Mouse (Mus musculus) kidney, postnatal 36 days (tissue): ENCODE results near the gene Duxf3.
"Not testable (repeated sequence)": the region's sequence is repeated elsewhere in the genome, so short reads cannot be mapped to it uniquely, and the experiment has no call there.

Experiments
- DNase-seq, 2 experiments: peaks; one replicate each; pipeline ENCODE4 v3.0.0; 2021 to 2022; ENCODE audit warnings: mixed read lengths in 2 of 2

Gene Duxf3

GRCm38 (mm10) chr10:58232641-58232969 lies at the start of gene Duxf3:
Duxf3 (minus strand) TSS chr10:58232675.
- not testable (repeated sequence) for DNase-seq

- DNase-seq = no peak
Measured at GRCm38 (mm10) chr10:58282238-58282637, 49.8 kb upstream of the Duxf3 start.

DNA sequence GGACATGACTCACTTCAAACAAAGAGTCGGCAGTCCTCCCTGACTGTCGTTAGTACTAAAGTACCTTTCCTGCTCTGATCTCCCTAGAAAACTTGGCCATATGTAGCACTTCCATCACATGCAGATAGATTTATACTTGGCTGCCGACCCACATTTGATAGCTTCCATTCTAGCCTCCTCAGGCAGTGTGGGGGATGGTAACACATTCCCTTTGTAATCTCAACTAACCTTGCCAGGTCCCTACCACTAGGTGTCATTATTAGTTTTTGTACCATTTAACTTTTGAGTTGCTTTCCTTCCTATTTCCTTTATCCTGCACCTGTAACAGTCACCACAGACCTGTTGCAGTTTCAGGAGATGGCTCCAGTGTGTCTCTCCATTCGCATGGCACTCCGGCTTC lies 26.0 kb upstream of the Duxf3 start:
- DNase-seq = peak in 1 of 2 experiments; percentile 8

DNA sequence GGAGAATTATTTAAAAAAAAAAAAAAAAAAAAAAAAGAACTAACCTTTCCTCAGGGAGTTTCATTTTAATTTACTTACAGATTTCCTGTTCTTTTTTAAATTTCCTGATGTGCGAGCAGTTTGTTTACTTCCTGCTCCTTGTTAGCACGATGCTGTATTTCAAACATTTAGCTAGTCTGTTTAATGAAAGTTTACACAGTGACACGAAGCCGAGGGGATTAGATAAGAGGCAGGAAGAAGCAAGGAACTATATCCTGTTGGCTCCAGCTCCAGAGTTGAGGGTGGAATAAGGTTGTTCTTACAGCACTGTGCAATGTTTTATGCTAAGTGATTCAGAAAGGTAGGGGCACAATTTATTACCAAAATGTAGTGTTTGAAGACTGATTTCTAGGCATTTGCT lies 23.5 kb upstream of the Duxf3 start:
- peak in 1 of 2 experiments; percentile 16 for DNase-seq

DNA sequence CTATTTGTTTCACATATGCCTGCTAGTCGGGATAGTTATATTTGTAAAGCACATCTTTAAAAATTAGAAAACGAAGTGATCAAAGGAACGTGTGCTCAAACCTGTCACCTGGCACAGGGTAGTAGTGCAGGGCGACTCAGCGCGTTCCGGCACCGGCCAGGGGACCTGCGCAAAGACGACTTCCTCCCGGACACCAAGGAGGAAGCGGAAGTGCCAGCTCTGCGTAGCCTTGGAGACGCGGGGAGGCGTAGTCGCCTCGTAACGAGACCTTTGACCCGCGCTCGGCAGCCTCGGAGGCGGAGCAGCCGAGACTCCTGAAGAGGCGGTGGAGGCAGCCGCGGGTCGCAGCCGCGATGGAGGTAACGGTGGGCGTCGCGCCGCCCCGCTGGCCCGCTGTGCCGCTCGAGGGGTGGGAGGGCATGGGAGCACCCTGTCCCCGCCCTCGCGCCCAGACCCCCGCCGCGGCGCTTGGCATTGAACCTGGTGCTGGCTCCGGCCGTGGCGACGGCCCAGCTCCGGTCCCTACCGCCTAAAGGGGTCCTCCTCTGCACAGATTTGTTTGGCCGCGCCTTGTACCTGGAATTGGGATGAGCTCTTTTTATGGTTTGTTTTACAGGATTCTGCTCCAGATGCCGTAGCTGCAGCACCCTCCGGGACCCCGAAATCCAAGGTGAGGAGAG lies 22.9 kb upstream of the Duxf3 start, which contains the start of gene Gcc2:
Gcc2 (plus strand) TSS at position 285 of the 680 bp plus-strand sequence.
- peak; percentile 96 to 97 for DNase-seq

- no peak for DNase-seq
Measured at GRCm38 (mm10) chr10:58254635-58255175, 22.2 kb upstream of the Duxf3 start.

- peak in 1 of 2 experiments; percentile 19 for DNase-seq
Measured at GRCm38 (mm10) chr10:58249535-58249934, 17.1 kb upstream of the Duxf3 start.

- peak in 1 of 2 experiments; percentile 37 for DNase-seq
Measured at GRCm38 (mm10) chr10:58238984-58239740, 6.7 kb upstream of the Duxf3 start.

DNA sequence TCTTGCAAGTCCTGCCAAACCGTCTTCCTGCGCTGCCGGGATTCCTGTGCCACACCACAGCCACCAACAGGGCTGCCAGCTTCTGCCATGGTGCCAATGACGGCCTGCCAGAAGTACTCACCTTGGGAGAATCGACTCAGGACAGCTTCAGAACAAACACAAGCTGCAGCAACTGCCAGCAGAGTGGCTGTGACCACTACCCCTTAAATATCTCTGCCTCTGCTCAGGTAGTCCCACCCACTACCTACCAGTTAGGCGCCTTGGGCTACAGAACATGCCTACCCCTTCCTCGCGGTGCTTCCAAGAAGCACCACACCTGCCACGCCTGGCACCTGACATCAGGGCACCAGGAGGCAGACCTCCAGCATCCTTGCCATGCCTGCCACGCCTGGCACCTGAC lies 4.1 kb upstream of the Duxf3 start, which contains the start of gene Gm4981:
Gm4981 (minus strand) TSS at position 89 of the 400 bp plus-strand sequence.
- no peak for DNase-seq

DNA sequence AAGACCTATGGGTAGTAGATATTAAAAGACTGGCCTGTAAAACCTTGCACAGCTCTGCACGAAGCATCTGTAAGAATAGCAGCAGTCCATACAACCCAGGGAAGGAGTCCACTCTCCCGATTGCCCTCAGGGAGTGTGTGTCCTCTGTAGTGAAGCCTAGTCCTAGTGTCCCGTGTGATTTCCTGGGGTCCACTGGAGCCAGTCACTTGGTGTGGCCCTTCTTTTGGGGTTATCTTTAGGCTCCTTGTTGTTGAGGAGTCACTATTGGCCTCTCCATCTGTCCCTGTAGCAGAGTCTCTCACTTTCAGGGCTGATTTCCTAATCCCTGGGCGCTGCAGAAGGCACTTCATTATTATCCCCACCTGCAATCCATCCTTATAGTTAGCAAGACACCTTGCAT lies 2.5 kb upstream of the Duxf3 start:
- DNase-seq = not testable (repeated sequence)

GRCm38 (mm10) chr10:58233740-58234121 lies 1.3 kb upstream of the Duxf3 start:
- DNase-seq = not testable (repeated sequence)

DNA sequence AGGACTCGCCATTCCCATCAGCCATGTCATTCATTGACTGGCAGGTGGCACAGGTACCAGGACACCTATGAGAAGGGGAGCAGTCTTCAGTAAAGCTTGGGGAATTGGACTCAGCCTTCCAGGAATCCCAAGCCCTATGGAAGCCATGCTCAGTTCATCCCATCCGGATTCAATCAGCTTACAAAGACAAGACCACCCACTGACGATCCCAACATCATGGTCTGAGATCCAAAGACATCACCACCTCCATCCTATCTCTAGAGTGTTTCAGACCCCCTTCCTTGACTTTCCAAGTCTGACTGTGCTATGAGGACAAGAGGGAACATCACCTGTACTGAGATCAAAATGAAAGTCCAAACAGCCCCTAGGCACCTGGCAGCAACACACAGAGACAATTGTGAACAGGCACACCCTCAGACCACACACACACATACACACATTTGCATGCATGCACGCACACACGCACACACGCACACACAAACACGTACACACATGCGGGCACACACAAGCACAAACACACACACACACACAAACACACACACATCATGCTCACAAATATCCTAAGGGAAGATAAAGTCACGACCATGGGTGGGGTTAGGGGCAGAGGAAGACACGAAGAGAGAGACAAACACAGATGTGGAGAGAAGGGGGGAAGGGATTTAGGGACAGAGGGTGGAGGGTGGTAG lies 722 bp upstream of the Duxf3 start:
- not testable (repeated sequence) for DNase-seq

DNA sequence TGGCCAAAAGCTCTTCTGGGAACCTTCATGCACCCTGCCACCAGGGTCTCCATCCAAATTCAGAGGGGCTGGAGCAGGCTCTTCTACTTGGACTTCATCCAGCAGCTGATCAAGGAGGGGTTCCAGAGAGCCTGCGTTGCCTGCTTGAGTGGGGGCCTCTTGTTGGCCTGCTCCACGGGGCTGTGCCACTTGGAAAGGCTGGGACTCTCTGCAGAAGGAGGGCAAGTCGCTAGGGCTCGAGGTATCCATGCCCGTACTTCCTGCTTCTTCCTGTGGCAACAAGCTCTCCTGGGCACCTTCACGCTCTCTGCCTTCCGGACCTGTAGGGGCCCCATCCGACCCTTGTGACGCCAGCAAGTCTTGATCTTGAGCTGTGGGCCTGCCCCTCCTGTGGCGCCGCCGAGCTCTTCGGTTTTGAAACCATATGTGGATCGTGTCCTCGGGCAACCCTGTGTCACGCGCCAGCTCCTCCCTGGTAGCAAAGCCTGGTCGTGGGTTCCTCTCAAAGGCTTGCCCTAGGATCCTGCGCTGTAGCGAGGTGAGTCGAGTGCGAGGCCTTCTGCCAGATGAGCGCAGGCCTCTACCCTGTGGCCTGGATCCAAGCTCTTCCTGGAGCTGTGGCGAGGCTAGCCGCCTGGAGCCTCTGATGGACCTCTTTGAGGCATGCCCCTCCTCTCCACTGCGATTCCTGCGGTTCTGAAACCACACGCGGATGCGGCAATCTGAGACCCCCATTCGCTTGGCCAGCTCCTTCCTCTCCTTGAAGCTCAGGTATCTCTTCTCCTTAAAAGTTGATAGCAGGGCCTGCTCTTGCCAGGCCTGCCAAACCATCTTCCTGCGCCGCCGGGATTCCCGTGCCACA lies 465 bp downstream of the Duxf3 start:
- DNase-seq = peak; percentile 52 to 54

DNA sequence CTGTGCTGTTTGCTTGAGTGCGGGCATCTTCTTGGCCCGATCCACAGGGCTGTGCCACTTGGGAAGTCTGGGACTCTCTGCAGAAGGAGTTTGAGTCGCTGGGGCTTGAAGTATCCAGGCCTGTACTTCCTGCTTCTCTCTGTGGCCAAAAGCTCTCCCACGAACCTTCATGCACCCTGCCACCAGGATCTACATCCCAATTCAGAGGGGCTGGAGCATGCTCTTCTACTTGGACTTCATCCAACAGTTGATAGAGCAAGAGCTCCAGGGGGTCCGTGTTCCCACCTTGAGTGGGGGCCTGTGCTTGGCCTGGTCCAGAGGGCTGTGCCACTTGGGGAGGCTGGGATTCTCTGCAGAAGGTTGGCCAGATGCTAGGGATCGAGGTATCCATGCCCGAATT lies 1.4 kb downstream of the Duxf3 start:
- DNase-seq = not testable (repeated sequence)

DNA sequence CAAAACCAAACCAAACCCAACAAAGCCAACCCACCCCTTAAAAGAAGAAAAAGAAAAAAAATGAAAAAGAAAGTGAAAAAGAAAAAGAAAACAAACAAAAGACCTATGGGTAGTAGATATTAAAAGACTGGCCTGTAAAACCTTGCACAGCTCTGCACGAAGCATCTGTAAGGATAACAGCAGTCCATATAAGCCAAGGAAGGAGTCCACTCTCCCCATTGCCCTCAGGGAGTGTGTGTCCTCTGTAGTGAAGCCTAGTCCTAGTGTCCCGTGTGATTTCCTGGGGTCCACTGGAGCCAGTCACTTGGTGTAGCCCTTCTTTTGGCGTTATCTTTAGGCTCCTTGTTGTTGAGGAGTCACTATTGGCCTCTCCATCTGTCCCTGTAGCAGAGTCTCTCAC lies 2.5 kb downstream of the Duxf3 start:
- DNase-seq = not testable (repeated sequence)

GRCm38 (mm10) chr10:58227798-58228197 lies 4.7 kb downstream of the Duxf3 start:
- DNase-seq = not testable (repeated sequence)

DNA sequence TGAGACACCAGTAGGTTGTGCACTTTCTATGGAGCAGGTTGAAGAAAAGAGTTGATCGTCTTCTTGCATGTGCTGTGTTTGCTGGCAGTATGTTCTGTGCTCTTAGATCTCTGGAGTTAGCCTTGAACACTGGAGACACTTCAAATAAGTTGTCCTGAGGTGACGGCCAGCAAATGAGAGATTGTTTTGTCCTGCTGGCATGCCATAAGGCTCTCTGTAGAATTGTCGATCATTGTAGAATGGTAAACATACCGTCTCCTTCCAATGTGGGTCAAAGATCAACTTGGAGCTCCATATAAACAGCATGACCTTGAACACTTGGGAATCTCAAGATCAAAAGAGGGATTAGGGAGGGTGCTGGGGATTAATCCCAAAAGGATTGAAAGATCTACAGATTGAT lies 6.1 kb downstream of the Duxf3 start:
- DNase-seq = not testable (repeated sequence)

- DNase-seq = not testable (repeated sequence)
Measured at GRCm38 (mm10) chr10:58224827-58225785, 7.4 kb downstream of the Duxf3 start, which contains the start of gene AW822073. AW822073 (minus strand) TSS chr10:58224930.

DNA sequence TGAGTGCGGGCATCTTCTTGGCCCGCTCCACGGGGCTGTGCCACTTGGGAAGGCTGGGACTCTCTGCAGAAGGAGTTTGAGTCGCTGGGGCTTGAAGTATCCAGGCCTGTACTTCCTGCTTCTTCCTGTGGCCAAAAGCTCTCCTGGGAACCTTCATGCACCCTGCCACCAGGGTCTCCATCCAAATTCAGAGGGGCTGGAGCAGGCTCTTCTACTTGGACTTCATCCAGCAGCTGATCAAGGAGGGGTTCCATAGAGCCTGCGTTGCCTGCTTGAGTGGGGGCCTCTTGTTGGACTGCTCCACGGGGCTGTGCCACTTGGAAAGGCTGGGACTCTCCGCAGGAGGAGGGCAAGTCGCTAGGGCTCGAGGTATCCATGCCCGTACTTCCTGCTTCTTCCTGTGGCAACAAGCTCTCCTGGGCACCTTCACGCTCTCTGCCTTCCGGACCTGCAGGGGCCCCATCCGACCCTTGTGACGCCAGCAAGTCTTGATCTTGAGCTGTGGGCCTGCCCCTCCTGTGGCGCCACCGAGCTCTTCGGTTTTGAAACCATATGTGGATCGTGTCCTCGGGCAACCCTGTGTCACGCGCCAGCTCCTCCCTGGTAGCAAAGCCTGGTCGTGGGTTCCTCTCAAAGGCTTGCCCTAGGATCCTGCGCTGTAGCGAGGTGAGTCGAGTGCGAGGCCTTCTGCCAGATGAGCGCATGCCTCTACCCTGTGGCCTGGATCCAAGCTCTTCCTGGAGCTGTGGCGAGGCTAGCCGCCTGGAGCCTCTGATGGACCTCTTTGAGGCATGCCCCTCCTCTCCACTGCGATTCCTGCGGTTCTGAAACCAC lies 8.3 kb downstream of the Duxf3 start:
- peak in 1 of 2 experiments; percentile 55 for DNase-seq

DNA sequence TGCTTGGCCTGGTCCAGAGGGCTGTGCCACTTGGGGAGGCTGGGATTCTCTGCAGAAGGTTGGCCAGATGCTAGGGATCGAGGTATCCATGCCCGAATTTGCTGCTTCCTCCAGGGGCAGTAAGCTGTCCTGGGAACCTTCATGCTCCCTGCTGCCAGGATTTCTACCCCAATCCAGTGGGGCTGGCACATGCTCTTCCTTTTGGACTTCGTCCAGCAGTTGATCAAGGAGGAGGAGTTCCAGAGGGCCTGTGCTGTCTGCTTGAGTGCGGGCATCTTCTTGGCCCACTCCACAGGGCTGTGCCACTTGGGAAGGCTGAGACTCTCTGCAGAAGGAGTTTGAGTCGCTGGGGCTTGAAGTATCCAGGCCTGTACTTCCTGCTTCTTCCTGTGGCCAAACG lies 9.3 kb downstream of the Duxf3 start:
- DNase-seq = not testable (repeated sequence)
